Mouse (Mus musculus) B cell, adult 2 months (primary cell): Measurements from ENCODE around the gene Gm21627.
"Not testable (repeated sequence)": the region's sequence is repeated elsewhere in the genome, so short reads cannot be mapped to it uniquely, and the experiment has no call there.

Experiments
- DNase-seq, 2 experiments: peaks; one replicate each; pipeline ENCODE4 v3.0.0; 2022

Gene Gm21627

DNA sequence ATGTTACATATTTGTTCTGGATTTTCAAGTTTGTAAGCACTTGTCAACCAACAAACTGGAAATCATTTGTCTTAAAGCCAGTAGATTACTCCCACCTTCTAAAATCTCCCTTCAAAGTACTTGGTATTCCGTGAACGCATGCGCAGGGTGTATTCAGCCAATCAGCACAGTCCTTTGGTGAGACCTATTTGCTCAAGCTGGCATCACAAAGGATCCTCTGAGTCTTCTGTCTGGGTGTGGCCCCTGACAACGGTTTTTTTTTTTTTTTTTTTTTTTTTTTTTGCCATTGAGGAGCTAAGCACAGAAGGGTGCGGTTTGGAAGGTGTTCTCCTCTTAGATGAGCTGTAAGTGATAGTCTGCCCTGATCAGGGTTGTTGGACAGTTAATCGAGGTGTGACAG is at the start of gene Gm21627:
Gene Gm21627 (plus strand): TSS at position 301 of the 400 bp plus-strand sequence.
- not testable (repeated sequence) for DNase-seq
